Mouse (Mus musculus): ENCODE measurements around the gene Itpr2.

DNA sequence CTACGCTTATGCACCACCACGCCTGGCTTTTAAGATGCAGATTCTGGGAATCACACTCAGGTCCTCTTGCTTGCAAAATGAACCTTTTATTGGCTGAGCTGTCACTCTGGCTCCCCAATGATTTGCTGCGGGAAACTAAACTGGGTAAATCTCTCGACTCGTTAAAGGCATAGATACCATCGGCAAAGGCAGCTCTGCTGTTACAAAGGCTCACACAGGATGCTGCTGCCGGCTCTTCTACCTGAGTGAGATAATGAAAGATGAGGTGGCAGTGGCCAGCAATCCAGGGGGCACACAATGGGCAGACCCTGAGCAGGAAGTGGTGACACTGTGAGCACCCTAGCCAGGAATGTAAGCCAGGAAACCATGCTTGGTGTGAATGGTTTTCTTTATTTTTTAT, 373.0 kb downstream of the Itpr2 start:
- no peak for TF ChIP-seq EP300 (IDR thresholded peaks at IDR 0.05; ENCODE audit: low read depth)
- TF ChIP-seq CTCF (IDR thresholded peaks at IDR 0.05; ENCODE audit: low read depth): no peak
